Mouse (Mus musculus) myocyte (in vitro differentiated cells): ENCODE results near the gene Slc22a12. TPM values are rescaled to one million over a fixed set of nuclear protein-coding genes. Genes with fewer than 3 reads are reported as not detected.

Source experiments
- H3K27me3 ChIP-seq: one replicate; pipeline ENCODE4 v1.6.1; 2011; ENCODE audit not compliant: control insufficient read depth, insufficient read depth, insufficient read length
- H3K36me3 ChIP-seq: one replicate; pipeline ENCODE4 v1.6.1; 2011; ENCODE audit not compliant: control insufficient read depth, insufficient read depth
- H3K4me2 ChIP-seq: one replicate; pipeline ENCODE4 v1.6.1; 2011; ENCODE audit warnings: low read depth, control low read depth
- H3K4me3 ChIP-seq: one replicate; pipeline ENCODE4 v1.5.1; 2011; ENCODE audit warnings: mild to moderate bottlenecking, control low read depth, moderate library complexity
- H3K79me2 ChIP-seq: one replicate; pipeline ENCODE4 v1.6.1; 2011; ENCODE audit not compliant: control insufficient read depth, insufficient read depth
- H3ac ChIP-seq: one replicate; pipeline ENCODE4 v1.6.1; 2011; ENCODE audit not compliant: control insufficient read depth, insufficient read length
- CEBPB ChIP-seq: IDR thresholded peaks from 2 replicates; pipeline ENCODE4 v1.6.1; 2011; ENCODE audit warnings: mild to moderate bottlenecking, moderate library complexity; ENCODE audit not compliant: poor library complexity, insufficient read depth, severe bottlenecking
- E2F4 ChIP-seq: IDR thresholded peaks from one replicate; pipeline ENCODE4 v1.6.1; 2011; ENCODE audit warnings: mild to moderate bottlenecking, control low read depth, moderate library complexity; ENCODE audit not compliant: insufficient read depth
- MAX ChIP-seq: IDR thresholded peaks from one replicate; pipeline ENCODE4 v1.6.1; 2011; ENCODE audit warnings: low read depth, mild to moderate bottlenecking, control low read depth
- MYOD1 ChIP-seq, 3 experiments: IDR thresholded peaks; one replicate each; pipeline ENCODE4 v1.6.1; 2011; ENCODE audit warnings: control low read depth in 2 of 3, low read depth in 2 of 3, mild to moderate bottlenecking in 2 of 3, moderate library complexity in 1 of 3; ENCODE audit not compliant: insufficient read length in 2 of 3, control insufficient read depth in 1 of 3
- MYOG ChIP-seq, 3 experiments: IDR thresholded peaks; one replicate each; pipeline ENCODE4 v1.6.1; 2011; ENCODE audit warnings: control low read depth in 2 of 3, low read depth in 2 of 3, mild to moderate bottlenecking in 2 of 3; ENCODE audit not compliant: insufficient read length in 2 of 3, control insufficient read depth in 1 of 3, insufficient read depth in 1 of 3
- POLR2A ChIP-seq: IDR thresholded peaks from one replicate; pipeline ENCODE4 v1.6.1; 2011; ENCODE audit warnings: low read depth, mild to moderate bottlenecking, control low read depth, moderate library complexity; ENCODE audit not compliant: insufficient read length
- POLR2AphosphoS2 ChIP-seq: IDR thresholded peaks from one replicate; pipeline ENCODE4 v1.6.1; 2011; ENCODE audit warnings: low read depth, control low read depth; ENCODE audit not compliant: insufficient read length
- REST ChIP-seq: IDR thresholded peaks from one replicate; pipeline ENCODE4 v1.6.1; 2011; ENCODE audit warnings: mild to moderate bottlenecking, control low read depth, moderate library complexity; ENCODE audit not compliant: insufficient read depth, insufficient read length
- SRF ChIP-seq: IDR thresholded peaks from one replicate; pipeline ENCODE4 v1.6.1; 2011; ENCODE audit warnings: low read depth; ENCODE audit not compliant: control insufficient read depth, insufficient read length
- TCF12 ChIP-seq: IDR thresholded peaks from one replicate; pipeline ENCODE4 v1.6.1; 2011; ENCODE audit warnings: mild to moderate bottlenecking, control low read depth; ENCODE audit not compliant: poor library complexity, insufficient read depth, severe bottlenecking
- TCF3 ChIP-seq: IDR thresholded peaks from one replicate; pipeline ENCODE4 v1.6.1; 2011; ENCODE audit warnings: low read depth, control low read depth; ENCODE audit not compliant: insufficient read length
- USF1 ChIP-seq: IDR thresholded peaks from one replicate; pipeline ENCODE4 v1.6.1; 2011; ENCODE audit warnings: low read depth, mild to moderate bottlenecking, control low read depth, moderate library complexity
- polyA plus RNA-seq: library from polyadenylated mRNA; unstranded; fragments of >200 nt; fragmentation: generic; extraction: Trizol; gene quantifications from one replicate; pipeline ENCODE4 v1.2.1, GENCODE M21; 2012; ENCODE audit warnings: missing spikeins

The Slc22a12 gene
- polyA plus RNA-seq, 1 experiment: not detected

DNA sequence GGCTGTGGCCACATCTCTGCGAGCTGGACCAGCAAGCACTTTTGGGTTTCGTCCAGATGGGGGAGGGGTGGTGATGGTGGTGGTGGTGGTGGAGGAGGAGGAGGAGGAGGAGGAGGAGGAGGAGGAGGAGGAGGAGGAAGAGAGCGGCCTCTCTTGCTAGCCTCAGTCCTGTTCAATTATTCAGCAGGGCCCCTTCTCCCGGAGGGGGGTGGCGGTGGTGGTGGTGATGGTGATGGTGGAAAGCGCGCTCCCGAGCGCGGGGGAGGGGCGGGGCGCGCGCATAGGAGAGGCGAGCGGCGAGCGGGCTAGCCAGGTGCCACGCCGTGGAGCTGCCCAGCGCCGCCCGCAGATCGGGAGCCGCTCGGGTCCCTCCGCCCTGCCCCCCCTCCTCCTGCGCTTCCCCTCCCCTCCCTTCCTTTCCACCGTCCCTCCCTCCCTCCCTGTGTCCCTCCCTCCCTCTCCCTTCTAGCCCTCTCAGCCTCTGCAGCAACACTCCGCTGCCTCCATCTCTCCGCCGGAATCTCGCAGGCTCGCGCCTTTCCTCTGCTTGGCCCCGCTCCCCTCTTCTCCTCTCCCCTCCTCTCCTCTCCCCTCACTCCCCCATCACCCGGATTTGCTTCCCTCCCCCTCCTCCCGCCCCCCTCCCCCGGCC lies 45.6 kb downstream of the Slc22a12 start:
- Histone ChIP-seq H3ac (no peak overlapping the region), H3K36me3 (no peaks in the 10 kb centered on the region), H3K4me3 (no peak overlapping the region), H3K27me3 (peaks cover 80% of the 10 kb centered on the region), H3K79me2 (no peaks in the 10 kb centered on the region), H3K4me2 (no peak overlapping the region)
- TF ChIP-seq MYOD1 (IDR thresholded peaks at IDR 0.05; ENCODE audit: control insufficient read depth in 1 of 3, insufficient read length in 2 of 3, low read depth in 2 of 3): no peak
- TF ChIP-seq CEBPB: no peak
- TF ChIP-seq SRF: no peak
- no peak for TF ChIP-seq REST
- TF ChIP-seq MAX: no peak
- no peak for TF ChIP-seq POLR2AphosphoS2
- TF ChIP-seq MYOG (IDR thresholded peaks at IDR 0.05; ENCODE audit: control insufficient read depth in 1 of 3, insufficient read depth in 1 of 3, insufficient read length in 2 of 3, low read depth in 2 of 3): no peak
- no peak for TF ChIP-seq E2F4
- no peak for TF ChIP-seq USF1
- TF ChIP-seq TCF3: no peak
- no peak for TF ChIP-seq POLR2A
- no peak for TF ChIP-seq TCF12

DNA sequence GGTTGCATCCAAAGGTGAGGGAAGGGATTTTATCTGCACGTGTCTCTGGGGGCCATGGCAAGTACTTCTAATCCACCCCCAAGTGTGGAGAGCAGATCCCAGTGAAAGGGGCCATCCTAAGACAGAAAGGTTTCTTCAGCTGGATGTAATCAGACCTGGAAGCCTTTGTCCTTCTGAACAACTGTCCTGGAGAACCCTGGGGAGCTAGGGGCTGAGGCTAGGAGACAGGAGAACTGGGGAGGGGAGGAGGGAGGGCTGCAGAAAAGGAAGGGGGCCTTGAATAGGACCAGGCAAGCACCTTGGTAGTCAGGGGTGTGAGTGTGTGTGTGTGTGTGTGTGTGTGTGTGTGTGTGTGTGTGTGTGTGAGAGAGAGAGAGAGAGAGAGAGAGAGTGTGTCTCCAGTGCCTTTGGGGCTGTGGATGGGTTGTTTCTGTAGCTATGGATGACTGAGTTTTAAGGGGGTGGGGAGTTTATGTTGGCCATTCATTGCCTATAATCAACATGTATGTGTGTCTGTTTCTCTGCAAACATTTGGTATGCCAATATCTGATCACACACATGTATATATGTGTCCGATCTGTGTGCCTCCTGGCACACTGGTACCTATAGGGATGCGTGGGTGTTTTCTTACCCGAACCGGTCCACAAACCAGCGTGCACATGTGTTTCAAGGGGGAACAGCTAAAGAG lies 46.2 kb downstream of the Slc22a12 start:
- H3K27me3 ChIP-seq: peaks cover 87% of the 10 kb centered on the region
- no peak for TF ChIP-seq REST
- H3ac ChIP-seq: no peak overlapping the region
- H3K36me3 ChIP-seq: no peaks in the 10 kb centered on the region
- H3K4me2 ChIP-seq: no peak overlapping the region
- no peak overlapping the region for H3K4me3 ChIP-seq
- no peaks in the 10 kb centered on the region for H3K79me2 ChIP-seq

DNA sequence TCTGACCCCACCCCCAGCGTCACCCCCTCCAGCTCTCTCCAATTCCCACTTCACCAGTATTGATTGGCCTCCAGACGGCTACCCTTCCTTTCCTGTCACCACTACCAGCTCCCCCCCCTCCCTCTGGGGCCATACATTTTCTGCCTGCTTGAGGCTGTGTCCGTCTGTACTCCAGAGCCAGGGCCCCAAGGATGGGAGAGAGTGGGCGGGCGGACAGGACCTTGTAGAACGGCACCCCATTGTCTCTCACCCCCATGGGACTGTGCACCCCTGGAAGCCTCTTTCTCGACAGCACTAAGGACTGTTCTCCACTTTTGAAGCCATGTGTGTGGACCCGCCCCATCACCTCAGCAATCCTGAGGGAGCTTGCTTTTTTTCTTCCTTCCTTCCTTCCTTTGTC lies 47.1 kb downstream of the Slc22a12 start:
- H3K27me3 ChIP-seq: peaks cover 94% of the 10 kb centered on the region
- no peaks in the 10 kb centered on the region for H3K36me3 ChIP-seq
- H3ac ChIP-seq: no peak overlapping the region
- no peak overlapping the region for H3K4me3 ChIP-seq
- H3K79me2 ChIP-seq: no peaks in the 10 kb centered on the region
- H3K4me2 ChIP-seq: no peak overlapping the region
- TF ChIP-seq POLR2AphosphoS2: no peak
- TF ChIP-seq MAX: no peak
- TF ChIP-seq E2F4: no peak
- no peak for TF ChIP-seq CEBPB
- TF ChIP-seq MYOG (IDR thresholded peaks at IDR 0.05; ENCODE audit: control insufficient read depth in 1 of 3, insufficient read depth in 1 of 3, insufficient read length in 2 of 3, low read depth in 2 of 3): no peak
- no peak for TF ChIP-seq POLR2A
- no peak for TF ChIP-seq TCF3
- TF ChIP-seq MYOD1 (IDR thresholded peaks at IDR 0.05; ENCODE audit: control insufficient read depth in 1 of 3, insufficient read length in 2 of 3, low read depth in 2 of 3): no peak
- no peak for TF ChIP-seq TCF12
- no peak for TF ChIP-seq USF1
- TF ChIP-seq REST: no peak
- TF ChIP-seq SRF: no peak

DNA sequence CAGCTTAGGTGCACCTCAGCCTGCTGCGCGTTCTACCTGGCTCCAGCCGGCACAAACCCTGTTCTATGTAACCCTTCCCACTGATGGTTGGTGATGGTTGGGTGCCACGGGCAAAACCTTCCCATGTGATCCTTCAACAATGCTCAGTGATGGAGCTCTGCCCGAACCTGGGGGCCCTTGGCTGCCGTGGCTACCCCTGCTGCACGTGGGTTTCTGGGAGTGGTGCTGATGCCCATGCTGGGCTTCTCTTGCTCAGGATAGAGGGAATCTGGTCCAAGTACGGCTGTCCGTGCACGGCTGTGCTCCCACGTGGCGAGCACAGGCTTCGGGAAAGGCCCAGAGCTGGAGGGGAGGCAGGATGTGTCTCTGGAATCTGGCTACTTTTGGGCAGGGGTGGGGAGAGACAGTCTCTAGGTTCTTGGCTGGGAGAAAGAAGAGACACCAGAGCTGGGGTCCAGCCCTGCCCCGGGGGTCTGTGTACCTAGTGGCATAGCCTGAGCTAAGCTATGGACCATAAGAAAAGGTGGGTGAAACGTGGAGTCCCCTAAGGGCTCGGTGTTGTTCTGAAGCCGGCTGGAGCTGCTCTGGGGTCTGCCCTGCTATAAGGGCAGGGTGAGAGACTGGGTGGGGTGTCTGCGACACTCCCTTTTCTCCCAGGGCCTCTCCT lies 48.2 kb downstream of the Slc22a12 start:
- no peak for TF ChIP-seq TCF3
- no peak for TF ChIP-seq REST
- TF ChIP-seq TCF12: no peak
- no peak for TF ChIP-seq MAX
- no peak for TF ChIP-seq CEBPB
- TF ChIP-seq E2F4: no peak
- TF ChIP-seq USF1: no peak
- TF ChIP-seq MYOG (IDR thresholded peaks at IDR 0.05; ENCODE audit: control insufficient read depth in 1 of 3, insufficient read depth in 1 of 3, insufficient read length in 2 of 3, low read depth in 2 of 3): no peak
- TF ChIP-seq SRF: no peak
- TF ChIP-seq MYOD1 (IDR thresholded peaks at IDR 0.05; ENCODE audit: control insufficient read depth in 1 of 3, insufficient read length in 2 of 3, low read depth in 2 of 3): no peak
- Histone ChIP-seq H3K79me2 (no peaks in the 10 kb centered on the region), H3K4me3 (no peak overlapping the region), H3K36me3 (no peaks in the 10 kb centered on the region), H3K27me3 (peaks cover 94% of the 10 kb centered on the region), H3ac (no peak overlapping the region), H3K4me2 (no peak overlapping the region)
